Mouse (Mus musculus): ENCODE measurements at regions not wholly inside any gene's neighbourhood (a gene's known extent, or its start where the extent isn't known, plus 50 kb on each side); places are given as distances from the start of the nearest gene placed in this dataset.

DNA sequence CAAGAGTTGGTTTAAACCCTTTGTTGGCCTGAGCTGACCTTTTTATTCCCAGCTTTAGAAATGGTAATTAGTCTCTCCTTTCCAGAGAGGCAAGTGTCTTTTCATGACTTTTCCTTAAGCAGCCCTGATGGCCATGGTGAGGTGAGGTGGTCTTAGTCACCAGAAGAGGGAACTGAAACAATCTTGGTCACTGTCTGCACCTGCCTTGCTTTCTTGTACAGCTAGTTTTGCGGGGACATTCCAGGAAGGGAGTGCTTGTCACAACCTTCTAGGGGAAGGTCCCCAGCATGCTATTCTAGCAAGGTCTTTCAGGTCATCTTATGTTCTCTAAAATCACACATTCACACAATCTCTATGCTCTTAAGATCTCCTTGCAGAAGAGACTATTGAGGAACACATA is 122.6 kb upstream of the Pcdh17 start:
- no peak for TF ChIP-seq CTCF (IDR thresholded peaks at IDR 0.05; ENCODE audit: borderline replicate concordance, extremely low read depth, insufficient read depth, insufficient read length)
- TF ChIP-seq POLR2A (IDR thresholded peaks at IDR 0.05; ENCODE audit: borderline replicate concordance, extremely low read depth, insufficient read depth, insufficient read length, poor library complexity, severe bottlenecking) = no peak
- no peak for DNase-seq (ENCODE audit: low read depth)

DNA sequence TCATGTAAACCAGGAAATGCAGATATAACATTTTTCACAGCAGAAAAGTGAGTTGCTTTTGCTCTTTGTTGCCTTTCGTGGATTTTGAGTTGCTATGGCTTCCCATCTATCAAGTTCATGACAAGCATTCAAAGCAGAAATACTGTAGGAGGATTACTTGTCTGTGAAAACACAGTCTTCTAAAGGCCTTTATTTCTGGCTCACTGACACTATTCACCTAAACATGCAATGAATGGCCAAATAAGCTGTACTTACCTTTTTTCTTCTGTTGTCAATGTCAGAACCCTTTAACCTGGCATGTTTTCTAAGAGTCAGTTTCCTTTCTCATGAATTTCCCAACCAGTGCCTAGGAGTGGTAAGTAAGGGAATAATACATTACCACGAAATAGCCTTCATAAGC is 103.8 kb upstream of the Pcdh17 start:
- DNase-seq (ENCODE audit: low read depth) = peak; percentile 59
- TF ChIP-seq CTCF (IDR thresholded peaks at IDR 0.05; ENCODE audit: borderline replicate concordance, extremely low read depth, insufficient read depth, insufficient read length) (no peak), POLR2A (IDR thresholded peaks at IDR 0.05; ENCODE audit: borderline replicate concordance, extremely low read depth, insufficient read depth, insufficient read length, poor library complexity, severe bottlenecking) (no peak)
